Mouse (Mus musculus) mouse trophoblast stem cell (cell line): ENCODE results near the gene Csnk2b.

Experiments
- in situ Hi-C, 2 experiments: fragments of 300-500 bp; cut with MseI, MboI; formaldehyde crosslinking; loops; 2 replicates in 1 of 2; 3 replicates in 1 of 2; pipeline ENCODE4 v1.15.1; 2025

Gene Csnk2b

GRCm38 (mm10) chr17:35121871-35122303 is at the start of gene Csnk2b:
TSS of gene Csnk2b (minus strand) at chr17:35122053.
- in situ Hi-C loops, result loop anchor here in 1 of 2 experiments (25.0 kb wide), 1 partner anchor 110 kb away; the partner anchor contains the start of genes Vars and Vwa7

- in situ Hi-C loops, result no loop called here
Observed at GRCm38 (mm10) chr17:35168541-35169207, 46.8 kb upstream of the Csnk2b start.

GRCm38 (mm10) chr17:35167794-35168193 is 45.9 kb upstream of the Csnk2b start:
- in situ Hi-C loops, result no loop called here

GRCm38 (mm10) chr17:35166352-35167035 is 44.6 kb upstream of the Csnk2b start:
- in situ Hi-C loops, result no loop called here

GRCm38 (mm10) chr17:35165451-35166155 is 43.8 kb upstream of the Csnk2b start:
- in situ Hi-C loops, result no loop called here

GRCm38 (mm10) chr17:35164568-35165450 is 43.0 kb upstream of the Csnk2b start, which contains the start of gene Prrc2a:
TSS of gene Prrc2a (minus strand) at chr17:35164897.
- in situ Hi-C loops, result no loop called here

GRCm38 (mm10) chr17:35164218-35164567 is 42.3 kb upstream of the Csnk2b start:
- in situ Hi-C loops, result no loop called here

- in situ Hi-C loops, result no loop called here
Observed at GRCm38 (mm10) chr17:35163326-35164081, 41.7 kb upstream of the Csnk2b start.

- in situ Hi-C loops, result no loop called here
Observed at GRCm38 (mm10) chr17:35162730-35163129, 40.9 kb upstream of the Csnk2b start.

GRCm38 (mm10) chr17:35162121-35162520 is 40.3 kb upstream of the Csnk2b start:
- in situ Hi-C loops, result no loop called here

- in situ Hi-C loops, result no loop called here
Observed at GRCm38 (mm10) chr17:35161421-35161820, 39.6 kb upstream of the Csnk2b start.

- in situ Hi-C loops, result no loop called here
Observed at GRCm38 (mm10) chr17:35159638-35160037, 37.8 kb upstream of the Csnk2b start.

GRCm38 (mm10) chr17:35158850-35159593 is 37.2 kb upstream of the Csnk2b start:
- in situ Hi-C loops, result no loop called here

- in situ Hi-C loops, result no loop called here
Observed at GRCm38 (mm10) chr17:35157661-35158175, 35.9 kb upstream of the Csnk2b start.

- in situ Hi-C loops, result no loop called here
Observed at GRCm38 (mm10) chr17:35157254-35157653, 35.4 kb upstream of the Csnk2b start.

- in situ Hi-C loops, result no loop called here
Observed at GRCm38 (mm10) chr17:35156461-35157200, 34.8 kb upstream of the Csnk2b start.

GRCm38 (mm10) chr17:35155451-35155850 is 33.6 kb upstream of the Csnk2b start:
- in situ Hi-C loops, result no loop called here

- in situ Hi-C loops, result no loop called here
Observed at GRCm38 (mm10) chr17:35154616-35155015, 32.8 kb upstream of the Csnk2b start.

GRCm38 (mm10) chr17:35153931-35154330 is 32.1 kb upstream of the Csnk2b start:
- in situ Hi-C loops, result no loop called here
